Mouse (Mus musculus) right cerebral cortex, postnatal 4 days (tissue): ENCODE data around the gene Rnf145.

Source experiments
- DNase-seq: peaks from one replicate; pipeline ENCODE4 v3.0.0-alpha.2; 2022

The Rnf145 gene

DNA sequence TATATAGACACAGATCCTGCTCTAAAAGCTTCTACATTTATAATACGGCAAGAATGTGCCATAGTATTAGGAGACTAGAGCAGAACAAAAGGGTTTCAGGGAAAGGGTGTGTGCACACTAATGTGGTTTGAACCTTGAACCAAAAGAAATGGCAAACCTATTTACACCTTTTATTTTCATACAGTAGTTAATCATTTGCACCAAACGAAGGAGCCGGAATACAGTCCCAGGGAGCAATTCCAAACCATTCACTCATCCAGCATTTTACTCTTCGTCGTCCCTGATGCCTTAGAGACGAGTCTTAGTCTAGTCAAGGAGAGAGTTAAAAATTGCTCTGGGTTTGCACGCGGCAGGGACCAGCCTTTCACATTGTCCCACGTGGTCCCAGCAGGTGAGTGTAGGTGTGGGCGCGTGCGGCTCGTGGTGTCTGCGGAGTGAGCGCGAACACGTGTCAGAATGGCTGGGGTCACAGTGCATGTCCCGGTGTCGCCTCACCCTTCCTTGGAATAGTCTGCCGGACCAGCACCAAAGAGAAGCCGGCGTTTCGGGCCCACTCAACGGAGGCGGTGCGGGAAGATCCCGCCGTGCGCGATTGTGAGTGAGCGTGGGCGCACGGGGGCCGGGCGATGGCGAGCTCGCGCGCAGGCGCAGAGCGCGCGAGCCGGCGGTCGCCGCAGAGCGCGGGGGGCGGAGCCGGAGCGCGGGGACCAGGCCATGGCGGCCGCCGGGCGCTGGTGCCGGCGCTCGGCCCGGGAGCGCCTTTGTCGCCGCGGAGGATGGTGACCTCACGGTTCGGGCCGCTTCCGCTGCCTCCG lies at the start of gene Rnf145:
Gene Rnf145, plus strand, starts transcription at position 684 of the 815 bp plus-strand sequence.
- peak; percentile 73 for DNase-seq

DNA sequence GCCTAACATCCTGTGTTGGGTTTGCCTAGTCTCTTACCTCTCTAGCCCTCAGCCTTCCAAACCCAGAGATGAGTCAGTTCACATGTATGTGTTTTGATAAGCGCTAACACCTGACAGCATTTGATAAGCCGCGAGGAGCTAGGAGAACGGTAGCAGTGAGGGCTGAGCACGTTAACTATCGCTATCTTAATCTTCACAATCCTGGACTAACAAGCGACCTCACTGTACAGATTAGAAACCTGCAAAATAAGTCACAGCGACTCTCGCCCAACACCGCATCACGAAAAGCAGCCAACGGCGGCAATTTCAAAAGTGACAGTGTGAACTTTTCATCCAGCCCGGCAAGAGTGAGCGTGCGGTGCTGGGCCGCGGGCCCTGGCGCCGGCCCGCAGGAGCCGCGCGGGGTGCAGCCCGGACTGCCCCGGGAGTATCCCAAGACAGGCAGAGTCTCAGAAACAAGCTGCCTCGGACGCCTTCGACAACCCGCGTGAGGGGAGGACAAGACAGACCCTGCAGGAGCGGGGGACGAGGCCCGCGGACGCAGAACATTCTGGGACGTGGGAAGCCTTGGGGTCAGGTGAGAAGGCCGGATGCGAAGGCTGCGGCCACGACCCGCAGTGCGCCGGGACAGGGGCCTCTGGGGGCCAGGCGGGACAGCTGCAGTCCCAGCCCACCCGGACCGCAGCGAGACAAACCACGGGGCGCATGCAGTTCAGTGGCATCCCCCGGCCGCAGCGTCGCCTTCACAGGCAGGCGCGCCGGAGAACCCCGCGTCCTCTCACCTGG lies 48.9 kb upstream of the Rnf145 start:
- no peak for DNase-seq

DNA sequence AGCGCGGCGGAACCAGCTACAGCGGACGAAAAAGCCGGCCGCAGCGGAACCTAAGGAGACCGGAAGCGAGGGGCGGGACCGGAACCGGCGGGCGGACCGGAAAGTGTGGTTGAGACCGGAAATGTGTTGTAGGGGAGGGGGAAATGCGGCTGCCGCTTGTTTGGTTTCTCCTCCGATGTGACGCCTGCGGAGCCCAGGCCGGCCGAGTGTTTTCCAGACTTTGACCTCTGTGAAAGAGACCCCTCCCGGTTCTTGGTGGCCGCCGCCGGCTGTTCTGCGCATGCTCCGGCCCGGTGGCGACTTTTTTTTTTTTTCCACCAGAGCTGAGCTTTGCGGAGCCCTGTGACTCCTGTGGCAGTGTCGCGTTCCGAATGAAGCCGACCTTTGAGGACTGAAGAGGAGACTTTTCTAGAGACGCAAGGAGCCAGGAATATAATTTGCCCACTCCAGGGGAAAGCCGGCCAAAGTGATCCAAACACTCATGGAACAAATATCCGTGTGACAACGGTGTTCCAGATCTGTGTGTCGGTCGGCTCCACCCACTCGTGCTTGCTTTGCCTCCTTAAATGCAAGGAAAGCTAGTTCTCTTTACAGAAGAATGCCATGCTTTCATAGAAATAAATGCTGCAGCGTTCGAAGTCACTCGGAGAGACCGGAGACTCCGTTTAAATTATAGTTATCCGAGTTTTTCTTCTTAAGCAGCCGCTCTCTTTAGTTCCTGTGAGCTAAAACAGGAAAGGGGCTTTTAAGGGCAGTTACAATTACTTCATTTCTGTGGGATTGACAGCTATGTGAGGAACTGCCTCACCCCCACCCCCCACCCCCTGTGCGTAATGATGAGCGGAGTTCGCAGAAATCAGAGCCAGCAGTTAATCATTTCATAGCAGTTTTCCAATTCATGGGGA lies 48.1 kb upstream of the Rnf145 start, which contains the start of gene Ublcp1:
Gene Ublcp1, minus strand, starts transcription at position 67 of the 905 bp plus-strand sequence.
- peak; percentile 92 for DNase-seq

DNA sequence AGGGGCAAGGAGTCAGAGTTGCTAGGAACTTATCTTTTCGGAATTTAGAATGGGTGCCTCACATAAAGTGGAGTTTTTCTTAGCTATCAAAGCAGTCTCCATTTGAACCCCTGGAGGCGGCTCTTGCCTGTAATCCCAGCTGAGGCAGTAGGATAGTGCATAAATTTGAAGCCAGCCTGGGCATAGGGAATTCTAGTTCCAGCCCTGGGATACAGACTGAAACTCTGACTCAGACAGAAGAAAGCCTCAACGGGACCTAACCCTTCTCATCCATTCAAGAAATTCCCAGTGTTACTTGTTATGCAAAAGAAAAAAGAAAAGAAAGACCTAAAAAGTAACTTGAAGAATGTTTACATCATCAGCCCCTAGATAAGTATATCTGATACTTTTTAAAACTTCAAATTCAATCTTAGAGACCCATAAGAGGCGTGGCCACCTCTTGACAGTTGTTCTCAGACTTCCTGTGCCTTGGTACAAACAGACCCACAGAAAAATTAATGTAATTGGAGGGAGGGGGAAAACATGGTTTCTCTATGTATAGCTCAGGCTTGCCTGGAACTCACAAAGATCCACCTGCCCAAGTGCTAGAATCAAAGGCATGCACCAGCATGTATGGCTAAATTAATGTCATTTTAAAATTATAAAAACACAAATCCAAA lies 47.3 kb upstream of the Rnf145 start:
- DNase-seq: no peak

DNA sequence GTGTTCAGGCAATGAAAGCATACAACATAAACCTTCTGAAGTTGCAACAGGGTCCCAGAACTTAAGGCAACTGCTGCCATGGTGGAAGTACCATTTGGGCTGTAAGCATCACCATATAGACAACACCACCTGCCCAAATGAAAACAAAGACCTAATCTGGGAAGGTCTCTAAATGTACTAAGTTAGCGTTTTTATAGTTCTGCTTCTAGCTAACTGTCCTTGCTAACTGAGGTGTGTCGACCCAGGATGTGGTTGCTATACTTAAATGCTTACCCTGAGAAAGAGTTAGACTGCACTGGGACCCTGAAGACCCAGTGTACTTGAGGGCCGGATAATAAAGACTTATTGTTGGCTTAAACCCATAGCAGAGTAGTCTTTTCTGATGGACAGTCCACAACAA lies 43.3 kb upstream of the Rnf145 start:
- no peak for DNase-seq

DNA sequence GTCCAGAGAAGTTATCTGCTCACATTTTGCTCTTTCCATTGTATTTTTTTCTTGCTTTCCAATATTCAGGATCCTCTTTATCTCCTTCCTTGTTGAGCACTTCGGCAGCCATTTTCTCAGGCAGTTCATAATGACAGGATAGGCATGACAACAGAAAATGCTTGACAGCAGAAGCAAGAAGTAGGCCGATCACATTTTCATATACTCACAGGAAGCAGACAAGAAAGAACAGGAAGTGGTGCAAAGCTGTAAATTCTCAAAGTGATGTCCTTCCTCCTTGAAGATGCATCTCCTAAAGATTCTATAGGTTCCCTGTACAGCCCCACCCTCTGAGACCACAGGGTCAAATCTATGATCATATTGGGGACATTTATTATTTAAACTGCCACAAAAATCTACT lies 42.3 kb upstream of the Rnf145 start:
- DNase-seq: no peak

DNA sequence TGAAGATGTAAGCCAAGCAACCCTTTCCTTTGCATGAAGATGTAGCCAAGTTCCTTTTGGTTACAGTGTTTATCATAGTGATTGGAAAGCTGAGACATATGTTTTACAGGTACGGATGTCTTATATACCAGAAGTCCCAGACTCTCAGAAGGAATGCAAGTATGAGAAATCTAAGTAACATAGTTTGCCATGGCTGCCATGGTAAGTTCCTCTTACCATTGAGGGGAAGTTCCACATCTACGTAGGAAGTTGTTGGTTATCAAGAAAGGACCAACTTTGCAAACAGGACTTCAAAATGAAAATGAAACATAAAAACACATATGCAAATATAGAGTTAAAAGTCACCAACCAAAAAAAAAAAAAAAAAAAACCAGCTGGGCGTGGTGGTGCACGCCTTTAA lies 40.4 kb upstream of the Rnf145 start:
- no peak for DNase-seq

DNA sequence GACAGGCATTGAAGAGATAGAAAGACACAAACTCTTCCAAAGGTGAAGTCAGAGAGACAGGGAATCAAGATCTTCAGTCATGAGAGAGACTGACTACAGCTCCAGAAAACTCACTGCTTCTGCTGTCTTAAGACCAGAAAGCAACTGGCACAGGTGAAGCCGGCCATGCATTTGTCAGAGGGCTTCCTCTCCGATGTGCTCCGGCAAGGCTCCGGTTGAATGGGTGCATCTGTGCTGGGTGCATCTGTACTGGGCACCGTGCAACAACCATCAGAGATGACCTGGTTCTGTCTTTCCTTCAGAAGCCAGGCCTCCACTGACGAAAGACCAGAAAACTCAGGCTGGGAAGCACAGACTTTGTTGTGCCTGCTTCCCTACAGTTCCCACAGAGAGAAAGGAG lies 38.5 kb upstream of the Rnf145 start:
- DNase-seq: no peak

DNA sequence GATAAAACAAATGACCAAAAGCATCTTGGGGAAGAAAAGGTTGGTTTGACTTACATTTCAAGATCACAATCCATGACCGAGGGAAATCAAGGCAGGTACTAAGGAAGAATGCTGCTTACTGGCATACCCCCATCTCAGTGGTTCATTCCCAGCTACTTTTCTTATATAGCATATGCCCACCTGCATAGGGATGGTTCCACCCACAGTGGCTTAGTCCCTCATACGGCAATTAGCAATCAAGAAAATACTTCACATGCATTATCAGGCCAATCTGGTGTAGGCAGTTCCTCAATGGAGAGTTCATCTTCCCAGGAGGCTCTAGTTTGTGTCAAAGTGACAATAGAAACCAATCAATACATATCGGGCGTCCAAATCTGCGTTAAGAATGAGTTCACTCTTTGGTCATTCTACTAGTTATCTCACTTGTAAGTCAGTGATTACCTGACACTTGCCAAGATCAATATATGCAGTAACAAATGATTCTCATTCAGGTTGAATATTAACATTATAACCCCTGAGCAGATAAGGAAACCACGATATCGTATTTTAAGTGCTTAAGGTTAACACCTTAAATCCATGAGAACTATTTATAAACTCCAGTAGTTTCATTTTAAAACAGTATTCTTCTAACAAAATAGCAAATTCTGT lies 33.6 kb upstream of the Rnf145 start:
- DNase-seq: no peak

DNA sequence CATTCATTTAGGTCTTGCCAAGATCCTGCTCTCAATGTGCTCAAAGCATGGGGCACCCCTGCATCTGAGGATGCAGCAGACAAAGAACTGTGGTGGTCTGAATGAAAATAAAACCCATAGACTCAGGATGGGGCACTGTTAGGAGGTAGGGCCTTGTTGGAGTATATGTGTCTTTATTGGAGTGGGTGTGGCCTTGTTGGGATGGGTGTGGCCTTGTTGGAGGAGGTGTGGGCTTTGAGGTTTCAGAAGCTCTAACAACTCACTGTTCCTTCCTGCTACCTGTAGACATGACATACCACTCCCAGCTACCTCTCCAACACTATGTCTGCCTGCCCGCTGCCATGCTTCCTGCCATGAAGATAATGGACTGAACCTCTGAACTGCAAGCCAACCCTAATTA lies 29.6 kb upstream of the Rnf145 start:
- DNase-seq: no peak

DNA sequence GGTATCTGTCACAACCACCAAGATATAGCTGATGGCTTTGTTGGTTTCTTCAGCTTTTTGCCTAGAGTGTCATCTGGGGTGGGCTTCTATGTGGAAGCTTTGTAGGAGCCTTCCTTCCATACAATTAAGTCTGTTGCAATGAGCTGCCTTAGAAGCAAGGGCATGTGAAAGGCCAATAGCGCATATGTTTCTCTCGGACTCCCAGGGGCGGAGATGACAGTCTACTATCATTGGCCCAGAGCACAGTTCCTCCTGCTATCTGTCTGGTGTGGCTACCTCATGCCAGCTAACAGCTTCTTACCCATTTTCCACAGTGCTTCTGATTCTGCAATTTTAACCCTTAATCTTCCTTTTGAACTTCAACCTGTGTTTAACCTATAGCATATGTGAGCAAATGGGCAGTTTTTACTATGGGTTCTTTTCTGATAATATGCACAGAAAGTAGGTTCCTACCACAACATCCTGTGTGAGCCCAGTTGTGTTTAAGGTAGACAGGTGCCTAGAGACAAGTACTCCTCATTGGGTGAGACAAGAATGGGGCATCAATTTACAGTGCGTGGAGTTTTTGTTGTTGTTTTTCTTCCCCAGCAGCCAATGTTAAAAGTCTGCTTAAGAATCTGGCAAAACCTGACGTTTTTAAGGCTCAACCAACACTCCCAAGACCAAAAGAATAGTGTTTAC lies 24.0 kb upstream of the Rnf145 start:
- no peak for DNase-seq

DNA sequence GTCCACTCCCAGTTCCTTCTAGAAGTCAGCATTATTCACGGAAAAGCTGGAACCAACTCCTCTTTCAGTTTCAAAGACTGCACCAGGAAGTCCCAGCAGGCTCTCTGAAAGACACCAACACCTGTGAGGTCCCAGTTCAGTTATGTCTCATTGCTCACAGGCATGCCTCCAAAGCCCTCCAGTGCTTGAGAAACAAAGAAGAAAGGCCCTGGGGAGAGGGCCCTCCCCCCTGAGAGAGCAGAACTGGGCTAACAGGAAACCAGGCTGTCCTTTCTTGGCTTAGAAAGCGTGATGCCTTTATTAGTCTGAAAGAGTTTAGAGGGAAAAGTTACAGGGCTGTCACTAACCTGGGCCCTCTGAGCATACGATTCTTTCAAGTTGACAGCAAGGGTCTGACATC lies 22.5 kb upstream of the Rnf145 start:
- no peak for DNase-seq

DNA sequence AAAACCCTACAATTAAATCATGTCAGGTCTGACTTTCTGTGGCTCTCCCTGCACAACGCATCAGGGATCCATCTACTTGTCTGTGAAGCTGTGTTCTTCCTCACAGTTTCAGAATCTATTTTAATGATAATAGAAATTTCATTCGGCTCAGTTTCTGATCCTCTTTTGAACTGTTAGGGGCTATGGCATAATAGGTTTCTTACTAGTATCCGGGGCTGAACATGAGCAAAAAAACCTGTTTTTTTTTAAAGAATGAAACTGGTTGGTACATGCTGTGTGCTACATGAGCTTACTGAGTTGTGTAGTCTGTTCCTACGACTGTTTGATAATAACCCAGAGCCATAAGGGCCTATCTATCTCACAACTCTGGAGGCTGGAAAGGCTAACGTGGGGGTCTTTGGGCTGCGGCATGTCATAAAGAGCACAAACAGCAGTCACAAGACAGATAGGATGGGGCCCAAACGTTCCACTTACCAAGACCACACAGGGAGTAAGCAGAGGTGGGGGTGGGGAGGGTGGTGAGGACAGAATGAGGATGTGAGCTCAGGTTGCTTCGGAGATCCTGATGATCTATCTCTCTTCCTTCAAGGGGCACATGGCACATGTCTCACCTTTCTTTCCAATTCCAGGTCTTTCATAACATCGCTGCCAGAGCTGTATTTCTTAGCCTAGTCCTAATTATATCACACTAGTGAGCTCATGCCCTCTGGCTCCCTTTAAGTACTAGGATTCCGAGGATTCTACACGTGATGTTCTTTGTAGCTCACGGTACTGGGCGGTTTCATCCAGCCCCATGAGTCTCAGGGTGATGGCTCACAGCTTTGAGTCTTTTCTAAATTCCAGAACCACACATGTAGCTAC lies 20.1 kb upstream of the Rnf145 start:
- no peak for DNase-seq

DNA sequence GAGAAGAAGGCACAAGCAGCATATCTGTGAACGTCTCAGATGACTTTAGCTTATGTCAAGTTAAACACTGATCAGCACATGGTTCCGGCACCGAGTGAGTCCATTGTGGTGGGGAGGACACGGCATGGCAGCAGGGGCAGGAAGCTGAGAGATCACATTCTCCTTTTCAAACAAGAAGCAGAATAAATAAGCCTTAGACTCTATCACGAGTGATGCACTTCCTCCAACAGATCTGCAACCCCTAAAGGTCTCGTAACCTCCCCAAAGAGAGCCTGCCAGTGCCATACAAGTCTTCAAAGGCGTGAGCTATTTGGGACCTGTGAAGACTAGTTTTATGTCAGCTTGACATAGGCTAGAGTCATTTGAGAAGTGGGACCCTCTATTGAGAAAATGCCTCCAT lies 17.8 kb upstream of the Rnf145 start:
- DNase-seq: no peak

DNA sequence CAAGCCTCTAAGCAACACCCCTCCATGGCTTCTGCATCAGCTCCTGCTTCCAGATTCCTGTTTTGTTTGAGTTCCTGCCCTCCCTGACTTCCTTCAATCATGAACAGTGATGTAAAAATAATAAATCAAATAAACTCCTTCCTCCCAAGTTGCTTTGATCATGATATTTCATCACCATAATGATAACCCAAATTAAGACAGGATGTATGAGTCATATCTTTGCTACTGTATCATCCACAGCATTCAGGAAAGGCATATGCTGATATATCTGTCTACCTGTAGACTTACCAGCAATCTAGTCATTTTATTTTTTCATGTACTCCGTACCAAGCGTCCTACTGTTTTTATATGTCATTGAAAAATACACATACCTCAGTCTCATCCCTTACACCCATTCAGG lies 17.3 kb upstream of the Rnf145 start:
- DNase-seq: no peak

DNA sequence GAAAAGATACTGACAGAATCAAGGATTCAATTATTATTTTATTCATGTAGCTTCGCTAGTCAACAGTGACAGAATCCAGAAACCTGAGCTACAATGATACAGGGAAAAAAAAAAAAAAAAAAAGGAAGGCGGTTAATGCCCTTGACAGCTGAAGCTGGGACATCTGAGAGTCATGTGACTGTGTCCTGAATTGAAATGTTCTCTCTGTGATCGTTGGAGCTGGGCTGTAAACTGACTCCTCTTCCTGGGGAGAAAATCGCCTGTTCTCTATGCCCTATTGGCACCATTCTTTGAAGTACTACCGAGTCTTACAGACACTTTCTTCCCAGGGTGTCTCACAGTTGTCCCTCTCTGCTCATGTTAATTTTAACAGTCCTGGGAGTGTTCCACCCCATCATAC lies 15.8 kb upstream of the Rnf145 start:
- DNase-seq: no peak

DNA sequence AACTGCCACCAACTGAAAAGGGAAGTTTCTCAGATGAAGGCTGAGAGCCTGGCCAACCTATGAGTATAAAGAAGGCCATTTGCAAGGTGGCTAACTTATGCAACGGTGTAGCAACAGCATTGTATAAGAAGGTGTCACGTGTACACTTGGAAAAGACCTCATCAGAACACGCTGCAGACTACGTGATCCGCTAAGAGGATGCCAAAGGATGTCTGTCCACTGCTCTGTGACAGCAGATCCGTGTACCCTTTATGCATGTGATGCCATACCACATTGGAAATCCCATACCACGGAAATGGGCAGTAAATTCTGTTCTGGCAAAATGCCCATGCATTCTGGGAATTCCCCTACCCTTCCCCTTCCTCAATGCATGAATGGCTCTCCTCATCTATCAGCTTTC lies 14.6 kb upstream of the Rnf145 start:
- DNase-seq: no peak

DNA sequence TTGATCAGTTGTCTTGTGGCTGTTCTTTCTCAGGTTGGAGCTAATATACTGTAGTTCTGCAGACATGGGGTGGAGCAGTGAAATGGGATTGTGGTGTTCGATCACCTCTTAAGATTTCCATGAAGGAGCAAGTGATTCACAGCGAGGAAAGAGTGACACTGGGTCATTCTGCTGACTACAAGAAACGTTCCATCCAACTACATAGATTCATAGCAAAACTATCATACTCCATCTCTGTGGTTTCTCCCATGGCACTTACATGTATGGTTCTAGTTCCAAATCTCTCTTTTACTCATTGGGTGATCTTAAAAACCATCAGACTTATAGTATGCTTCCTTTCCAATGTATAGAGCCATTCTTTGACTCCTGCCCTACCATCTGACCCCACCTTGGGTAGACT lies 14.0 kb upstream of the Rnf145 start:
- no peak for DNase-seq

DNA sequence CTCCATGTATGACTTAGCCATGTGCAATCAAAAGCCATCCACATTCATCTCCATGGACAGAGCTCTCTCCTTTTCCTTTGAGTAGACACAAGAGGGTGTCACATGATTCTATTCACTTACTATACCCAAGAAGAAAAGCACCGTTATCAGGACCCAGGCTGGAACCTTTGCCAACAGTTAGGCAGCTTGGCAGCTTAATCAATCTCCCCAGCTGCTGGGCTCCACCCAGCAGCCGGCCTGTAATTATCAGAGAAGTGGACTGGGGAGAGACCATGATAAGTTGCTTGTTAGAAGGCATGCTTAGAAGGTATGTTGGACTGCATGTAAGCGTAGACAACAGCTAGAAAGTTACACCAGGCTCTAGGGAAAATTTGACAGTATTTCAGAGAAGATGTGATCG lies 9.9 kb upstream of the Rnf145 start:
- DNase-seq: no peak

DNA sequence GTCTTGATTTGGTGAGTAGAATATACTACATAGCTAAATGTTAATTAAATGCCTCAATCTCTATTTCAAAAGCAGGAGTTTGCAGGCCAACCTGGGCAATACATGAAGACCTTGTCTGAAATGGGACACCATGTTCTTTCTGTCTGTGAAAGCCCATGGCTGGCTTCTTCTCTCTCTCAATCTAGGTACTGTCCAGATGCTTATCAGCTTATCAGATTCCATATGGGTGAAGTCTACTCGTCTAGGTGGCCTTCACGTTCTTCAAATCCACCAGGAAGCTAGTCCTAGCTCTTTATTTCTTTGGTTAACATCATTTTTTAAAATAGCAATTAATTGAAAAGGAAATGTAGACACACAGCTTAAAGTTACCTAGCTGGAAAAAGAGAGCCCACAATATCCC lies 8.9 kb upstream of the Rnf145 start:
- no peak for DNase-seq

DNA sequence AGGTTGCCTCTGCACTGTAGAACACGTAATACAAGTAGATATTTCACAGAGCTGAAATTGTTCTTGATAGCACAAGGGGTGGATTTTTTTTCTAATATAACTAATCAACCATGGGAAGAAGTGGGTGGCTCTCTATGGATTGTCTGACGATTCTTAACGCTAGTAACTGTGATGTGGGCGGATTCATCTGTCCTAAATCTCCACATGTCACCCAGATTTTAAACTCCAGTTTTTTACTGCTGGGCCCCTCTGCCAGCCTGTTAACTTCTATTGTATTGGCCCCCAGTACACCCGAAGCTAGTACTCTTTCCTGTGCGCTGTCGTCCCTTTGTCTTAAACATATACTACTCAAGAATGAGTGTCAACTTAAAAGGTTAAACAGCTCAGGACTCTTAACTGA lies 8.4 kb upstream of the Rnf145 start:
- no peak for DNase-seq
